Mouse (Mus musculus) lung, adult 2 months (tissue): ENCODE measurements around the gene Nos1ap.

Source experiments
- CTCF ChIP-seq: fragments of 200-500 bp; IDR thresholded peaks from 2 replicates; pipeline ENCODE4 v1.5.1; 2011; ENCODE audit warnings: mild to moderate bottlenecking, low read length, control low read depth; ENCODE audit not compliant: insufficient read depth
- POLR2A ChIP-seq: fragments of 200-500 bp; IDR thresholded peaks from 2 replicates; pipeline ENCODE4 v1.6.1; 2011; ENCODE audit warnings: low read depth, mild to moderate bottlenecking, control low read depth, low read length, borderline replicate concordance; ENCODE audit errors: extremely low read depth

GRCm38 (mm10) chr1:170619686-170620374, 30.2 kb upstream of the Nos1ap start:
- TF ChIP-seq POLR2A (no peak), CTCF (no peak)
